Mouse (Mus musculus) hematopoietic stem cell, adult 5-6 weeks (primary cell): ENCODE data around the gene Xrcc6. TPM values are rescaled to one million over a fixed set of nuclear protein-coding genes. Genes with fewer than 3 reads are reported as not detected.

ENCODE experiments used
- ATAC-seq, 2 experiments: fragments of 125-278 bp in 1 of 2; replicated peaks in 1 of 2; 2 replicates each; pipeline ENCODE4 v1.8.0; 2016 to 2017; ENCODE audit warnings: inconsistent platforms in 2 of 2, mild to moderate bottlenecking in 2 of 2, moderate number of reproducible peaks in 2 of 2, low read depth in 1 of 2, moderate TSS enrichment in 1 of 2; ENCODE audit not compliant: low FRiP score in 2 of 2, poor library complexity in 2 of 2, severe bottlenecking in 2 of 2, insufficient read depth in 1 of 2, low TSS enrichment in 1 of 2
- total RNA-seq: library from RNA; stranded (forward); fragments of 172-1452, 232-1000 nt; gene quantifications from 2 replicates; pipeline ENCODE4 v1.2.3, GENCODE M21; 2017

Gene Xrcc6
- 364 and 390 TPM in 2 replicates for total RNA-seq

- ATAC-seq = no peak
These were observed at the start of gene Xrcc6 for GRCm38 (mm10) chr15:81987646-81988045. TSS of gene Xrcc6 (plus strand) at chr15:81987835.

GRCm38 (mm10) chr15:81938246-81938645, 49.4 kb upstream of the Xrcc6 start:
- ATAC-seq = peak in 1 of 2 experiments; percentile 41; a peak in 1 of 4 replicates

GRCm38 (mm10) chr15:81939157-81939715, 48.4 kb upstream of the Xrcc6 start:
- ATAC-seq = no peak

- no peak for ATAC-seq
These were observed 47.9 kb upstream of the Xrcc6 start for GRCm38 (mm10) chr15:81939774-81940173.

GRCm38 (mm10) chr15:81940219-81940618, 47.4 kb upstream of the Xrcc6 start:
- ATAC-seq = no peak

DNA sequence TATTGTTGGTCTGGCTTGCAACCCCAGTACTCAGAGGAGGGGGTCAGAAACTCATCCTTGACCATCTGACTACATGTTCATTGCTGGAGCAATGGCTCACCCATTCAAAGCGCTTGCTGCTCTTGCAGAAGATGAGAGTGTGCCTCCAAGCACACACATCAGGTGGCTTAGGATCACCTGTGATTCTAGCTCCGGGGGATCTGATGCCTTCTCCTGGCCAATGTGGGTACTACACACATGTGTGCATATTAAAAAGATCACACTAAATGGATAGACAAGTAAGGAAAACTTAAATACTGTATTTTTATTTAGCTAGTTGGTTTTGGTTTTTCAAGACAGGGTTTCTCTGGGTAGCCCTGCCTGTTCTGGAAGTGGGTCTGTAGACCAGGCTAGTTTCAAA, 46.6 kb upstream of the Xrcc6 start:
- no peak for ATAC-seq

DNA sequence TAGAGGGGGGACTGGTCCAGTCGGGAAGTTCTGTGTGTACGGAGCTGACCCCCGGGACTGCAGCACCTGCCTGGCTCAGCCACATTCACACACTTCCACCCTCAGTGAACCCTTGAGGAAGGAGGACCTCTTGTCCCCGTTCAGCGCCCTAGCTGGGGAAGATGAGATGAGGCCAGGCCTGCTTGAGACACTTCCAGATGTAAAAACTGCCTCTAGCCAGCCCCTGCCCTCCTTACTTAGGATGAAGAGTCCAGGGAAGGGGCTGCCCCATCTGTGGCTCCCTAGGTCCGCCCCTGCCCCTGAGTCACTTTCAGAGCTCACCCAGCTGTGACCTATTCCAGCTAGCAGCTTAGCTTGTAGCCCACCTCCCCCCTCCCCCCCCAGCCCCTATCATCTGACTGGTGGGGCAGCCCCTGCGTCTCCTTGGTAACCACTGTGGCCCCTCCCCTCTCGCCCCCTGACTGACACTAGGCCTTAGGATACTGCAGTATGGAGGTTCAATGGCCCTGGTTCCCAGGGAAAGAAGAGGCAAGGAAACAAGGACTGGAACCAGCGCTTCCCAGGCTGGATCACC, 44.4 kb upstream of the Xrcc6 start:
- no peak for ATAC-seq

DNA sequence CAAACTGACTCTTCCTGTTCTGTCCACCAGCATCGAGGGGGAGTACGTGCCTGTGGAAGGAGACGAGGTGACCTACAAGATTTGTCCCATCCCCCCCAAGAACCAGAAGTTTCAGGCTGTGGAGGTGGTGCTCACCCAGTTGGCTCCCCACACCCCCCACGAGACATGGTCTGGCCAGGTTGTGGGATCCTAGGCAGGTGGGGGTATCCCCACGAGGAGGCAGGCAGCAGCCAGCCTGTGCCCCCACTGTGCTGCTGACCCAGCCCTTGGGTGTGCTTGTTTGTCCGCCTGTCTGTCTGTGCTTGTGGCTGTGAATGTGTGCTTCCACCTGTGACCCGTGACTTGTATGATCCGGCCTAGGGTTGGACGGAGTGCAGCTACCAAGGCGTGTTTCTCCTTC, 38.6 kb upstream of the Xrcc6 start:
- ATAC-seq = no peak

- no peak for ATAC-seq
These were observed 38.0 kb upstream of the Xrcc6 start for GRCm38 (mm10) chr15:81949476-81950131.

DNA sequence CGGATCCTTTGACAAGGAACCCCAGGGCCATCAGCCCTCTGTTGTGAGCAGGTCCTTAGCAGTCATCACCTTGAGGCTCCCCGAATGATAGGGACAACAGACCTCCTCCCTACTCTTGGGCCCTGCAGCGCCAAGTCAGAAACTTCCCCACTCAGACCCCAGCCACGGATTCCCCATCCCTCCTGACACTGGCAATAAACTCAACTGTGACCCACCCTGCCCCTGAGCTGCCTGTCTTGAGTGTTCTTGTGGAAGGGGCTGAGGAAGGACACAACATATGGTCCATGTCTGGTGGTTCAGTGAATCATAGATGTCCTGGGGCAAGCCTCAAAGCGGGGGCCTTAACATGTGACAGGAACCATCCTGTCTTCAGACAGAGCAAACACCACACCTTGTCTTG, 36.9 kb upstream of the Xrcc6 start:
- no peak for ATAC-seq

GRCm38 (mm10) chr15:81951159-81951558, 36.5 kb upstream of the Xrcc6 start:
- no peak for ATAC-seq

DNA sequence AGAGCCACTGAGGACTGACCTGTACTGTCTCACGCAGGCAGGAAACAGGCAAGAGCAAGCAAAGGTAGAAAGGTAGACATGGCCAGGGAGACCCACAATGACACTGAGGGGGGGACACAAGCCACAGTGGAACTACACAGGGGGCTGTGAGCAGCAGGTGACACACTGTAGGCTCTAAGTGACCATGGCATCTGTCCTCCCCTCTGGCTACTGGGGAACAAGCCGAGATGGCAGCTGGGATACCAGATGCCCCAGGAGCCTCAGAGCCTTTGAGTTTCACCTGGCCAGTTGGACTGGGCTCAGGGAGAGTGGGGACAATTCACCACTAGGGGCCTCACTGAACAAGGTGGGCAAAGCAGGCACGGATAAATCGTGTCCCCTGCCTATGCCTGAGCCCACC, 35.3 kb upstream of the Xrcc6 start:
- ATAC-seq = no peak

DNA sequence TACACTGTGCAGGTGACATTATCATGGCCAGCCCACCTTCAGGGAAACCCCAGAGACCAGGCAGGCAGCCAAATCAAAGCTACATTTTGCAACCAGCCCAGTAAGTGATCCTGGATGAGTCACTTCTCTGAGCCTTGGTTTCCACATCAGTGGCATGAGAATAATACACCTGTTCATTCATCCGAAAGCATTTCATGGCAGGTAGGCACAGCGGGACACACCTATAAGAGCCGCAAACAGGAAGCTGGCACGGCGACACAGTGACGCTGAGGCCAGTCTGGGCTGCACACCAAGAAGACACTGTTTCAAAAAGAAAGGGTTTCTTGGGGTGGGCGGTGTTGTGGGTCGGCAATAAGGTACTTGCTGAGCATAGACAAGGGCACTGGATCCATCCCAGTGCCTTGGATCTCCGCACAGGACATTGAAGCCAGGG, 33.5 kb upstream of the Xrcc6 start:
- ATAC-seq = no peak

DNA sequence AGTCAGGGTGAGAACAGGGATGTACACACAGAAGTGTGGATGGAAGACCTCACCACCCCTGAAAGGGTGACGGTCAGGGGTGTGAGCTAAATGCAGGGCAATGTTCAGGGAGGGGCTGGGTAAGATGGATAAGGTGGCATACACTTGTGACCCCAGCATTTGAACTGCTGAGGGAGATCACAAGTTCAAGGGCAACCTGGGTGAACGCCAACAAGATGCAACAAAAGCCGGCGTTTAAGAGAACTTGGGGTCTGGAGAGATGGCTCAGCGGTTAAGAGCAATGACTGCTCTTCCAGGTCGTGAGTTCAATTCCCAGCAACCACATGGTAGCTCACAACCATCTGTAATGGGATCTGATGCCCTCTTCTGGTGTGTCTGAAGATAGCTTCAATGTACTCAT, 32.9 kb upstream of the Xrcc6 start:
- ATAC-seq = no peak

GRCm38 (mm10) chr15:81955414-81955813, 32.2 kb upstream of the Xrcc6 start:
- ATAC-seq = no peak

DNA sequence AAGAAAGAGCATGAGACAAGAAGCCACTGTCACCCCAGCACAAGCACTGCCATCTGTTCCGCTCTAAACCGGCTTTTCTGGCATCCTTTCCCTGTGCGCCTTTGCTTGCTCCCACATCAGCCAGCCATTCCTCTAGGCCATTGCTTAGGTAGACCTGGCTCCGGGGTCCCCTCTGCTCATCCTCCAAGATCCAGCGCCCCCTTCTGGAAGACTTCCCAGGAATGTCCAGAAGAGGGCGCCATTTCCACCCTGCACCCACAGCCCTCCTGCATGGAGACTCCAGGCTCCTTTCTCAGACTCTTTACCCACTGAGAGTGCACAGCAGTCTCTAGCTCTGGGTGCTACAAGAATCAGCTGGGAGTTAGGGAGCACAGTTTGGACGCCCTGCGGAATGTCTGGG, 31.2 kb upstream of the Xrcc6 start:
- ATAC-seq = 0 out of 4 replicates have a peak, but pooled peaks of 1 of the 2 experiments have one; percentile 30

- ATAC-seq = no peak
These were observed 30.0 kb upstream of the Xrcc6 start for GRCm38 (mm10) chr15:81957598-81957997.

DNA sequence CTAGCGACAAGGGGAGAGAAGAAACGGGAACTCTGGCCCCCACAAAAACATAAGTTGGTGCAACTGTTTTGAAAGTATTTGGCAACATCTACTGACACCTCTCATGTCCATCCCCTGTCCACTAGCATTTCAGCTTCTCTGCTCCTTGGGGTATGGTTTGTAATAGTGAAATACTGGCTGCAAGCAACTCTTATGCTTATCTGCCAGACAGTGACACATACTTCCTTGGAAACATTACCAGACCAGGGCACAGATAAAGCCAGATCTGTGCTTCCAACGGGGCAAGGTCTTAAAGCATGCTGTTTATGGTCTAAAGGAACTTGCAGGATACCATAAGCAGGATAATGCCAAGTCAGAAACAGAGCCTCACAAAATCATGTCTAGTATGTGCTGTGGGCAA, 28.7 kb upstream of the Xrcc6 start:
- ATAC-seq = no peak
